Mouse (Mus musculus) heart, postnatal 36 days (tissue): ENCODE data around the gene Fblim1. TPM values are rescaled to one million over a fixed set of nuclear protein-coding genes. Genes with fewer than 3 reads are reported as not detected.

ENCODE experiments used
- DNase-seq, 2 experiments: peaks; one replicate each; pipeline ENCODE4 v3.0.0; 2021 to 2022
- intact Hi-C: fragments of 180-260 bp; cut with DNase I; formaldehyde crosslinking; loops from one replicate; pipeline ENCODE4 v1.15.1; 2025
- total RNA-seq, 2 experiments: library from RNA; stranded (reverse); gene quantifications; 2 replicates each; pipeline ENCODE4 v1.2.3; 2021

The Fblim1 gene
- total RNA-seq, 2 experiments from 2014 or later = 231 to 294 TPM

- intact Hi-C loops = no loop called here
These were observed 20.1 kb upstream of the Fblim1 start for GRCm38 (mm10) chr4:141625774-141626550.

GRCm38 (mm10) chr4:141624983-141625773, 19.3 kb upstream of the Fblim1 start:
- peak in 1 of 2 experiments; percentile 45 for DNase-seq
- intact Hi-C loops = no loop called here

More at GRCm38 (mm10) chr4:141625774-141626550, 20.1 kb upstream of the Fblim1 start:
- DNase-seq = no peak

GRCm38 (mm10) chr4:141624134-141624533, 18.2 kb upstream of the Fblim1 start:
- intact Hi-C loops = no loop called here
- no peak for DNase-seq

GRCm38 (mm10) chr4:141623666-141624065, 17.8 kb upstream of the Fblim1 start, which contains the start of gene Slc25a34:
Slc25a34 (minus strand) TSS chr4:141623821.
- intact Hi-C loops = no loop called here

GRCm38 (mm10) chr4:141623037-141623436, 17.1 kb upstream of the Fblim1 start:
- intact Hi-C loops = no loop called here
- DNase-seq = no peak

More at GRCm38 (mm10) chr4:141623666-141624065, 17.8 kb upstream of the Fblim1 start, which contains the start of gene Slc25a34:
- peak; percentile 66 to 73 for DNase-seq

GRCm38 (mm10) chr4:141622580-141622979, 16.7 kb upstream of the Fblim1 start:
- intact Hi-C loops = no loop called here

GRCm38 (mm10) chr4:141622091-141622490, 16.2 kb upstream of the Fblim1 start:
- DNase-seq = no peak
- intact Hi-C loops = no loop called here

More at GRCm38 (mm10) chr4:141622580-141622979, 16.7 kb upstream of the Fblim1 start:
- DNase-seq = no peak

GRCm38 (mm10) chr4:141621297-141621696, 15.4 kb upstream of the Fblim1 start:
- intact Hi-C loops = no loop called here
- no peak for DNase-seq

- intact Hi-C loops = loop anchor here (2.0 to 10.0 kb wide), 4 partner anchors 173 to 977 kb away; partner anchors contain the start of genes Casp9 and Dnajc16
- DNase-seq = no peak
These were observed 13.5 kb upstream of the Fblim1 start for GRCm38 (mm10) chr4:141619299-141619883.

GRCm38 (mm10) chr4:141618565-141619243, 12.8 kb upstream of the Fblim1 start, which contains the start of gene Tmem82:
Tmem82 (minus strand) TSS chr4:141618633.
- DNase-seq = peak; percentile 66 to 77

GRCm38 (mm10) chr4:141617863-141618564, 12.1 kb upstream of the Fblim1 start:
- intact Hi-C loops = loop anchor here (2.0 to 10.0 kb wide), 4 partner anchors 174 to 976 kb away; partner anchors contain the start of genes Casp9 and Dnajc16
- DNase-seq = no peak

More at GRCm38 (mm10) chr4:141618565-141619243, 12.8 kb upstream of the Fblim1 start, which contains the start of gene Tmem82:
- intact Hi-C loops = loop anchor here (2.0 to 10.0 kb wide), 4 partner anchors 174 to 976 kb away; partner anchors contain the start of genes Casp9 and Dnajc16

GRCm38 (mm10) chr4:141617299-141617698, 11.4 kb upstream of the Fblim1 start:
- DNase-seq = peak; percentile 76 to 77
- intact Hi-C loops = loop anchor here (5.0 to 10.0 kb wide), 3 partner anchors 175 to 975 kb away; partner anchors contain the start of genes Casp9 and Dnajc16

- intact Hi-C loops = loop anchor here (5.0 to 10.0 kb wide), 3 partner anchors 175 to 975 kb away; partner anchors contain the start of genes Casp9 and Dnajc16
- no peak for DNase-seq
These were observed 10.9 kb upstream of the Fblim1 start for GRCm38 (mm10) chr4:141616811-141617210.

GRCm38 (mm10) chr4:141614946-141615345, 9.1 kb upstream of the Fblim1 start:
- DNase-seq = no peak
- intact Hi-C loops = loop anchor here (5.0 to 10.0 kb wide), 3 partner anchors 177 to 973 kb away; partner anchors contain the start of genes Casp9 and Dnajc16

- intact Hi-C loops = no loop called here
- DNase-seq = peak; percentile 59 to 67
These were observed 3.6 kb upstream of the Fblim1 start for GRCm38 (mm10) chr4:141609538-141609937.

GRCm38 (mm10) chr4:141605421-141605820, 475 bp downstream of the Fblim1 start:
- no peak for DNase-seq
- intact Hi-C loops = no loop called here

GRCm38 (mm10) chr4:141604493-141604892, 1.4 kb downstream of the Fblim1 start:
- intact Hi-C loops = no loop called here
- peak in 1 of 2 experiments; percentile 45 for DNase-seq

GRCm38 (mm10) chr4:141603921-141604320, 2.0 kb downstream of the Fblim1 start:
- DNase-seq = no peak

More at GRCm38 (mm10) chr4:141603921-141604320, 2.0 kb downstream of the Fblim1 start:
- intact Hi-C loops = no loop called here
